Mouse (Mus musculus): ENCODE results near the gene Apc2.

The Apc2 gene

DNA sequence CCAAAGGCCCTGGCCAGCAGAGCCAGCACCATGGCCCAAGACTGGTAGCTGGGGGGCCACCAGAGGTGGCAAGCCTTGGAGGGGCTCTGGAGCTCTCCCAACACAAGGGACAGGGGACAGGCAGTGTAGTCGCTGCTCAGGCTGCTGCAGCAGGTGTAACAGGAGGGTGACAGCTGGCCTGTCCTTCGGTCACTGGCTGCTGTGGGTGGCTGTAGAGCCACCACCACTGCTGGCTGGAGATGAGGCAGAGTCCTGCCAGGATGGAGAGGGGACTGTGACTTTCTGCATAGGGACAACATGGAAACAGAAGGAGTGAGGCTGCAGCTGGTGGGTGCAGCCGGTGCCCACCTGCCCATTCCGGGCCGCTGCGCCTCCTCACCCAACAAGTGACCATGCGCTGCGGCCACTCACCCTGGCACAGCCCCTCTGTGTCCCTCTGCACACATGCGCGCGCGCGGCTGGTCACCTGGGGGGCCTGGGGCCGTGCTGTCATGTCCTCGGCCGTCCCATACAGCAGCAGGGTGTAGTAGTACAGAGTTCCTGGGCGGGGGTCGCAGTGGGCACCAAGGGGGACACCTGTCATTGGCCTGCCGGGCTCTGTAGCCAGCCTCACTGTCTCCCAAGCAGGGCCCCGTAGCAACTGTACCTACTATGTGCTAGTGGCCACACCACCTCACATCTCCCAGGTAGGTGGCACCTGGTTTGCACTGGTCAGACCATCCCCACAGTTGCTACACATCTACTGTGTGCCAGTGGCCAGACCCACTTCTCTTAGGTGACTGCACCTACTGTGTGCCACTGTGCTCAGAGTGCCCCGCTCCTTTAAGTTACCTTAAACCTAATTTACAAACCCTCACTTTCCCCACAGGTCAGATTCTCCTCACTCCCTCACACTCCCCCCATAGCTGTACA, 26.1 kb downstream of the Apc2 start:
- DNase-seq: peak; percentile 60

DNA sequence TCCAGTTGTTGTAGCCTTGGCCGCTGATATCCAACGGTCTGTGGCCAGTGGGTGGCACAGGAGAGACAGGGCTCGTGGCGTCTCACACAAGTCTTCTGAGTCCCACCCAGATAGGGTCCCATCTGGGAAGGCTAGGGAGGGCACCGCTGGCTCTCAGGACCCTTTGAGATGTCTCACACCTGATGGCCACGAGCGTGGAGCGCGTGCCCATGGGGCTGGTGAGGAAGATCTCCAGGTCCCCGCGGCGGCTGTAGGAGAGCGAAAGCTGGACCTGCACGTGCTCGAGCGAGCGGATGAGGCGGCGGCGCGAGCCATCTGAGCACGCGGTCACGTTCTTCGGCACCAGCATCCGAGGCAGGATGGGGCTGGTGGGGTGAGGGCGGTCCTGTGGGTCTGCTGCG, 27.0 kb downstream of the Apc2 start:
- DNase-seq: no peak

DNA sequence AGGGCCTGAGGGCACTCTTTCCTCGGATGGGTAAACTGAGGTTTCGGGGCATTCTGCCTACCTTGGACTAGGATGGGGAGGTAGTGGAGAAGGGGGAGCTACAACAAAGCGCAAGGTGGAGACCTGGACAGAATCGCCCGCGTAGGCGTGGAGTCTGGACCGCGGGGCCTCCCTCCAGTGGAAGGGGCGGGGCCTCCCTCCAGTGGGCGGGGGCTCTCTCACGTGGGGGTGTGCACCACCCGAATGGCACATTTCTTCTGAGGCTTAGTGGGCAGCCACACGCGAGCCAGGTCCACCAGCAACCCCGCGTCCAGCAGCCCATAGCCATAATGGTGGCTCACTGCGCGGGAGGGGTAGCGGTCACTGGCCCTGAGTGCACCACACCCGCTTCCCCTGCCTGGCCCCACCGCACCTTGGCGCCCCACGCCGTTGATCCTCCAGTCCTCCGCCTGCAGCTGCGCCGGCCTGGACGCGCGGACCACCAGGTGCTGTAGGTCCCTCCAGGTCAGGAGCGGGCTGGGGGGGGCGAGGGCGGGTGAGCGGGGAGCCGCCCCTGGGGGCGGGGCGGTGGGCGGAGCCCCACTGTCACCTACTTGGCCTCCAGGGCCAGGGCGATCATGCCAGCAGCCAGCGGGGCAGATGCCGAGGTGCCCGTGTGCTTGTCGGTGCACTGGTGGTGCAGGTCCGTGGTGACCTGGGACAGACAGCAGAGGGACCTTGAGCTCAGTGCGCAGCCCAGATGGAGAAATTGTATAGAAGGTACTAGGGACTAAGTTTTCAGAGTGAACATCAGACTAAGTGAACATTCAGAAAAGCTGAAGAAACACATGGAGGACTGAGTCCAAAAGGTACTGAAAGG, 27.7 kb downstream of the Apc2 start:
- DNase-seq: peak; percentile 80

DNA sequence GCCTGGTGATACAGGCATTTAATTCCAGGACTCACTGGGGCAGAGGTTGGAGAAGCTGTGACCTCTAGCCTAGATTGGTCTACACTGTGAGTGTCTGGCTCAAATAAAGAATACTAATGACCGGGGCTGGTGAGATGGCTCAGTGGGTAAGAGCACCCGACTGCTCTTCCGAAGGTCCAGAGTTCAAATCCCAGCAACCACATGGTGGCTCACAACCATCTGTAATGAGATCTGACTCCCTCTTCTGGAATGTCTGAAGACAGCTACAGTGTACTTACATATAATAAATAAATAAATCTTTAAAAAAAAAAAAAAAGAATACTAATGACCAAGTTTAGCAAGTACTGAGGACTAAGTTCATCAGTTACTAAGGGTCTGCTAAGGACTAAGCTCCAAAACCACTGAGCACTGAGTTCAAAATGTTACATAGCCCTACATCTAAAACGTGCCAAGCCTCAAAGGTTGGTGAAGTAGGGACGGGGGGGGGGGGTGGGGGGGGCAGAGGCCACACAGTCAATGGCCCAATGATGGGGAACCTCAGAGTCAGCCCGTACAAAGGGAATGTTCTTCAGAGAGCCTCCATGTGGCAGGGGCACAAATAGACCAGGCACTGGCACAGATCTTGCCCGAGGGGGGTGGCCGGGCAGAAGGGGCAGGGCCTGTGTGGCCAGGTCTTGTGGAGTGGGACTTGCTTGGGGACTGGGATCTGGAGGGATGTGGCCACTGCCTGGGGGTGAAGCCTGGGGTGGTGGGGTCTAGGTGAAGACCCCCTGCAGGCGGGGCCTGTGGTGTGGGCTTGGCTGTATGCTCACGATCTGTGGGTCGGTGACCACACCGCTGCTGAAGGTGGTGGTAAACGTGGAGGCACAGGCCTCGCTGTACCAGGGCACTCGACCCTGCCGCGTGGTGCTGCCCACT, 28.6 kb downstream of the Apc2 start:
- DNase-seq: no peak

DNA sequence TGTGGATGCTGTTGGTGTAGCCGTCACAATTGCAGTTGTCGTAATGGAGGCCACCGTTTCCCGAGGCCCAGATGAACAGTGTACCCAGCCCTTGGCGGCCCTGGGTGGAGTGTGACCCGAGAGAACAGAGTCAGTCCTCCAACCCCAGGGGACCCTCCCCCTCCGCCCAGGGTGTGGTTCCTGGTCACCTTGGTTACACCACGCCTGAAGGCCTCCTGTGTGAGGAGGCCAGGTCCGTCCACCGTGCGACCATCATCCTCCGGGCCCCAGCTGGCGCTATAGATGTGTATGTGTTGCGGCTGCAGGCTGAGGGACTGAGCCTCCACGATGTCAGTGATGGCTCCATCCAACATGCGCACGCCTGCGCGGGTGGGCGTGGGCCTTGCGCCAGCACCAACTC, 29.3 kb downstream of the Apc2 start:
- peak; percentile 71 for DNase-seq

DNA sequence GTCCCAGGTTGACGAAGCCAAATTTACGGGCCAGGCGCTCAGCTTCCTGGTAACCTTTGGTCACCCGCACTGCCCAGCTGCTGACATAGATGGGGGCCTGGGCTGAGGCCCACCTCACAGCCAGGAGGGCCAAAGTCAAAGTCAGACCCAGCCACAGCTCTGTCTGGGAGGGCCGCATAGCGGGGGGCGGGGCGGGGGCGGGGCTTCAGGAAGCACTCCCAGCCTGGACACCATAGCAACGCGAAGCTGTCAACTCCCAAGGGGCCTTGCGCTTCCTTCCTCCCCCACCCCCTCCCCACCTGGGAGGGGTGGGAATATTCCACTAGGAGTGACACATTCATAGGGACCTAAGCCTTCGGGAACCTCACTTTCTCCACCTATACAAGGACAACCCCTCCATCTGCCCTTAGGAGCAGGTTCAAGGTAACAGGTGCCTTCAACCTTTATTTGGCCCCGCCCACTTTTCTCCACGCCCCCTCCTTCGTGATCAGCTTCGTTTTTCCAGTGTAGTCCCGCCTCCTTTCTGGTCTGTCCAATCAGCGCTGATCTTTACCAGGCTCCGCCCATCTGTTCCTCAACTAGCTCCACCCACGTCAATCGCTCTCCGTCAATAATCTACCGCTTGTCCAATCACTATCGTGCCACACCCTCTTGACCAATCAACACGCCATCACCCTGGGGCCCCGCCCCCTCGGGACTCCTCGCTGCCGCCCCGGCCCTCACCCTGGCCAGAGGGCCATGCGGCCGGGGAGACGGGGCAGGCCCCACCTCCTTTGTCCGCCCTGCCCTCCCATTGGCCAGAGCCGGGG, 33.7 kb downstream of the Apc2 start, which contains the start of the genes Pcsk4 and Reep6:
Gene Pcsk4, minus strand, starts transcription at position 226 of the 809 bp plus-strand sequence.
Gene Reep6, plus strand, starts transcription at position 681 of the 809 bp plus-strand sequence.
- peak; percentile 98 for DNase-seq

DNA sequence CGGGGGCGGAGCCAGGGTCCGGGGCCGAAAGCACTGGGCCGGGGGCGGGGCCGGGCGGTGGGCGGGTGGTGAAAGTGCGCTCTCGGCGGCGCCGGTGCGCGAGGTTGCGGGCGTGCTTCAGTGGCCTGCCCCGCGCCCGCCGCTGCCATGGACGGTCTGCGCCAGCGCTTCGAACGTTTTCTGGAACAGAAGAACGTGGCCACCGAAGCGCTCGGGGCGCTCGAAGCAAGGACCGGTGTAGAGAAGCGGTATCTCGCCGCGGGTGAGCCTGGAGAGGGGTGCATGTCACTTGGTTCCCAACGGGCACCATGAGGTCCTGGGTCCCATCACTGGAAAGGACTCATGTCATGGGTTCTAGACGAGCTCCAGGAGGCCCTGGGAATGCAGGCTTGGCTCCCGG, 34.3 kb downstream of the Apc2 start:
- DNase-seq: peak; percentile 64

DNA sequence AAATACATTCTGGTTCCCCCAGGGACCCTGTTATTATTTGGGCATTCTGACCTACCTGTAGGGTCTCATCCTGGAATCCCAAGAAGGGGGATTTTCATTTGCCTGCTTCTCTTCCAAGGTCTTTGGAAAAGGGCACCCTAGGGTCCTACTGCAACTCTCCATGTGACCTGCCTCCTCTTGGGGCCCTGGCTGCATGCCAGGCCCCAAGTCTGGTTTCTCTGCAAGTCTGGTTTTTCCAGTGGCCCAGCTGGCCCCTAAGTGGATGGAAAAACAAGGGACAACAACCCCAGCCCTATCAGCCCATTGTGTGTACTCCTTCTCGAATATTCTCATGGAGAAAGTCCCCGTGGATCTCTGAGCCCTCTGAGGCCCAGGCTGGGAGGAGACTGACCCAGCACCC, 35.1 kb downstream of the Apc2 start:
- DNase-seq: no peak

DNA sequence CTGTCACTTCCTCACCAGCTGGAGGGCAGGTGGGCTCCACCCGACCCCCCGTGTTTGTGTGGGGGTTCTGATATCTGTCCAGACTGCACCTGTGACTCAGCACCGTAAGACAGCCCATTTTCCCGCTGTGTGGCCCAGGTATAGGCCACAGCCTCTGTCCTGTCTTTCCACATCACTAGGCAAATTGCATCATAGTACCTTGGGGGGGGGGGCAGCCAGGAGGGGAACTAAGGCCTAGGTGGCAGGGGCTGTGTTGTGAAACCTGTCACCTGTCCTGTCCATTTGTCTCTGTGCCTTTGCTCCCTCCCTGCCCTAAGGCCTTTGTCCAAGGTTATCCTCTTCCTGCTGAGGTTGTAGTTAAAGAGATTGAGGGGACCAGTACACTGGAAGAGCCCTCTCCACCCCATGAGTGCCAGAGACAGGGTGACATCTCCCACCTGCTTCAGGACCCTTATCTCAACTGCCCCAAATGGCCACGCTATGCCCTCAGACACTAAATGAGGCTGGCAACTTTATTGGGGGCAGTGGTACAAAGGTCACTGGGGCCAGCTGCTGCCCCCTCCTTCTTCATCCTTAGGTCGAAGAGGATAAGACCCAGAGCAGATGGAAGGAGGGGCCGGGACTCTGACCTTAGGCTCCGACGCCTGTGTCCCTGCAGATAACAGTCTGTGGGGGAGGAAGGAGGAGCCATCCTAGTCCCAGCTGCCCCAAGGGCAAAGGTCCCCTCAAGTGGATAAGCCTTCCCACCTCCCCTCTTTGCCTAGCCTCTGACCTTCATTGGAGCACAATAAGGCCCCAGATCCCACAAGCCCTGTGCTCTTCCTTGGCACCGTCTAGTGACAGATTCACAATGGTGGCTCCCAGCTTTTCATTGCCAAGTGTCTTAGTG, 36.1 kb downstream of the Apc2 start:
- no peak for DNase-seq

DNA sequence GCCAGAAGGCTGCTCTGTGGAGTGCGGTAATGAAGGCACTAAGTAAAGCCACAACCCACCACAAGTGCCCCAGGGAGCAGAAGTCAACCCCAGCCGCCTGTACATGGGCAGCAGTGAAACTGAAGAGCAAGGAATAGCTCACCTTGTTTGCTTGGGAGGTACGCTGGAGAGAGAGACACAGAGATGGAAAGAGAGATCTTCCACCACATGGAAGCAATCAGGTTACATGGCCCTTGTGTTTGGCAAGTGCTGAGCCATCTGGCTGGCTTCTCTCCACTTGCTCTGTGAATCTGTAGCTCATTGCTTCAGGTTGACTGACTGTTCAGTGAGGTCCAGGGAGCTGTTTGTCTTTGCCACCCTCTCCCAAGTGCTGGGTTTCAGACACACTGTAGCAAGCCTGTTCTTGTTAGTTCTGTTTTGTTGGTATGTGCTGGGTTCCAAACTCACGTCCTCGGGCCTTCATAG, 36.8 kb downstream of the Apc2 start:
- peak; percentile 83 for DNase-seq

DNA sequence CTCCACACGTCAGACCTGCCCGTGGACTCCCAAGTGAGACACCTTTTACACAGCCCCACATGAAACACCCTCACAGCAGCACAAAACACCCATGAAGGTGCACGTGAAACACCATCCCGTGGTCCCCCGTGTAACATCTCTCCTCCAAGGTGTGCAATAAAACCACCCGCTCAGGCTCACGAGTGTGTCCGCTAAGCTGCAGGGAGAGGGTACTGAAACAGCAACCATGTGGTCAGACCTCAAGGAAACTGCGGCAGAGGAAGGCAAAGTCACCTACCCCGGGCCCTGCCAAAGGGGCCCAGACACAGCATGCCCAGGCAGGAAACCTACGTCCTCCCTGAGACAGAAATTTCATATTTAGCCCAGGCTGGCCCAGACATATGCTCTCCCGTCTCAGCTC, 40.5 kb downstream of the Apc2 start:
- DNase-seq: no peak

DNA sequence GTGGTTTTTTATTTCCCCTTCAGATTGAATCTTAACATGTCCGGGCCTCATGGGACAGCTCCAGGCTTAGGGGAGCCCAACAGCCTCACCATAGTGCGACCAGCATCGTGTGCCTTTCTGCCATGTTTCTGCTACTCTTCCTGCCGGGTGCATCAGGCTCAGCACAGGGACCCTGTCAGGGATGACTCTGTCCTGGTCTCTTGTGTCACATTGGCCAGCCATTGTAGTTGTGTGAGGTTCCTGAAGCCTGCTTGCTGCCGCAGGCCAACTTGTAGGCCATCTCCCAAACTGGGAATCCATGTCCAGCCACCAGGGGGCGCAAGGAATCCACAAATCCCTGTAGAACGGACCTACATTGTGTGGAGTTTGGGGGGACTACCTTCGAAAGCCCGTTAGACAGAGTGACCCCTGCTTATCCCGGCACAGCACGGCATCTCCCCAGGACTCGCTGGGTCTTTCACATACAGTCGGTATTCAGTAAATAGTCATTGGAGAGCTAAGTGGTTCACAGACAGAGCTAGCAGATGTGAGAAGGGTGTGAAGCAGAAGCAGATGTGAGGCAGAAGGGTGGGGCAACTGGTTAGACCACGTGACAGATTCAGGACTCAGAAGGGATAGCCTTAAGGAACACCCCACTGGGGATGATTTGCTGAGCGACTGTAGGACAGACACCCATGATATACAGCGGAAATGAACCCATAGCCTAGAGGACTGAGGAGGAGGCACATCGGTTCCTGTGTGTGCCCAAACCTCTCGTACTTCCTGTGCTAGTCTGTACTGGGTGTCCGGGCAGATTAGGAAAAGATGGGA, 44.4 kb downstream of the Apc2 start:
- peak; percentile 90 for DNase-seq

DNA sequence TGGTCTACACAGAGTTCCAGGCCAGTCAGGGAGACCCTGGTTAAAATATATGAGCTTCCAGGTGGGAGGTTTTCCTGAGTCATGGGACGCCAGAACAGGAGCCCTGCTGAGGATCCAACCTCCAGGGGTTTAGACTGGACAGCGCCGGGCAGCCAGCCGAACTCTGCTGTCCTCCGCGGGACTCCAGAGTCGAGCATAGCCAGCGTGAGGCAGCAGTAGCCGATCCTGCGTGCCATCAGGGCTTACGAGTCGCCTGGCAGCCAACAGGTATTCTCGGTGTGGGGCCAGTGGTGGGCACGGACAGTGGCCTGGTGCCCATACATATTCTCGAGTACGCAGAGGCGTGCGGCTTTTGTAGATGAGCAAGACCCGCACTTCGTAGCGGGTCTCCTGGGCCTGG, 45.2 kb downstream of the Apc2 start:
- DNase-seq: no peak

DNA sequence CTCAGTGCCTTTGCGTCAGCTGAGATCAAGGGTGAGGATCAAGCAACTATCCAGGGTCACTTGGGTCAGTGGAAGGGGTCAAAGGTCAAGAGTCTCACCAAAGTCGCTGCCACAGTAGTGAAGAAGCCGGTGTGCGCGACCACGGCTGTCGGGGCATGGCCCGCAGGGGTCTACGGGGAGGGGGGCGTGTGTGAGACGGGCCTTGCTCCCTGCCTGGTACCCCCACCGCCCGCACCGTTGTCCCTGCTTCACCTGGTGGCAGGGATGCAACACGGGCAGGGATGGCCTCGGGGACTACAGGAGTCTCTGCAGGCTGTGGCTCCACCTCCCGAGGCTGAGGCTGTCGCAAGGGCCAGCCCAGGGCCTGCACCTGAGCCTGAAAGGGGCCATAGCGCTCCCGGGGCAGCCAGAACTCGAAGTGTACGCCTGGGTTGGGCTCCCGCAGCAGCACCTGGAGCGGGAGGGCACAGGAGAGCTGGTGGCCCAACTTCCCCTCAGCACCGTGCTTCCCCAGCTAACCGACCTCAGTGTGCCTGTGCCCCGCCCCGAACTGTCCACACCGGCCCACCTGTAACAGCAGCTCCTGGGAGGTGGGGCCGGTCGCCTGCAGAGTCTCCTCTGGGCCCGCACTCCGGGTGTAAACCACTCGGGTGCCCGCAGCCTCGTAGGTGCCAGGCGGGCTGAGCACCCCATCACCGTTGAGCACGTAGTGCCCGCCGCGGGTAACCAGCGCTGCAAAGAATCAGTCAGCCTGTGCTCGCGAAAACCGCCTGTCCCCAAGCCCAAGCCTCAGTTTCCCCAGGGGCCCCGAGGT, 45.9 kb downstream of the Apc2 start:
- no peak for DNase-seq

DNA sequence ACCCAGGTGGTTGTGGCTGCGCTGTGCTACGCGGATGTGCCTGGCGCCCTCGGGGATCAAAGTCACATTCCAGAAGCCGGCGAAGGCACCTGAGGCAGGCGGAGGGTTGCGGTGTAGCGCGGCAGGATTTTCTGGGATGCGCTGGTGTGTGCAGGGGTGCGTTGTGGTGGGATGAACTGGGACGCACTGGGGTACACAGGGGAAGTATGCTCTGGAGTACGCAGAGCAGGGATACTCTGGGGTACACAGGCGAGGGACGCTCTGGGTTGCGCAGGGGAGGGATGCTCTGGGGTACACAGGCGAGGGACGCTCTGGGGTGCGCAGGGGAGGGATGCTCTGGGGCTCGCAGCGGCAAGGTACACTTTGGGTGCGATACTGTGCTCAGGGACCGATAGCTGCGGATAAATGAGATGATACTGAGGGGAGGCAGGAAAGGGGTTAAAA, 46.5 kb downstream of the Apc2 start:
- no peak for DNase-seq

DNA sequence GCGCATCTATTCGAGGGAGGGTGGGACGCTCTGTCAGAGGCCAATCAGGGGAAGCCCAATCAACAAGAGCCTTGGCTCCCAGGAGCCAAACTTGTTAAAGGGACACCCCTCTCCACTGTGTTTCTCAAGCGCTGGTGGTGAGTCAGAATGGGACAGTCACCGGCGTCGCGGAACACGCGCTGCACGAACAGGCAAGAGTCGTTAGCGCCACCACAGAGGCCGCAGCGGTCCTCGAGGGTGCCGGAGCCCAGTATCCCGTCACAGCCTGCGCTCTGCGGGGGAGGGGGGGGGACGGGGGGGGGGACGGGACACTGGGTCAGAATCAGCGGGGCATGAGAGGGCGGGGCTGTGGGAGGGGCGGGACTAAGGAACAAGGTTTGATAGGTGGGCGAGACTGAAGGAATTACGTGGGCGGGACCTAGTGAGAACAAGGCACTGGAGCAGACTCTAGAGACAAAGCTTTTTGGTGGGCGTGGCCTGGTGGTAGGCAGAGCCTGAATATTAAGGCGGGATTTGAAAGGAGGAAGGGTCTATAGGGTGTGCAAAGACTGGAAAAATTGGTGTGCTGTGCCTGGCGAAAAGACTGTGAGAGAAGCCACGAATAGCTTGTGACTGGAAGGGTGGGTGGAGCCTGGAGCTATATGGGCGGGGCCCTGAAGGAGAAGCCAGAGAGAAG, 47.1 kb downstream of the Apc2 start:
- DNase-seq: peak; percentile 45

DNA sequence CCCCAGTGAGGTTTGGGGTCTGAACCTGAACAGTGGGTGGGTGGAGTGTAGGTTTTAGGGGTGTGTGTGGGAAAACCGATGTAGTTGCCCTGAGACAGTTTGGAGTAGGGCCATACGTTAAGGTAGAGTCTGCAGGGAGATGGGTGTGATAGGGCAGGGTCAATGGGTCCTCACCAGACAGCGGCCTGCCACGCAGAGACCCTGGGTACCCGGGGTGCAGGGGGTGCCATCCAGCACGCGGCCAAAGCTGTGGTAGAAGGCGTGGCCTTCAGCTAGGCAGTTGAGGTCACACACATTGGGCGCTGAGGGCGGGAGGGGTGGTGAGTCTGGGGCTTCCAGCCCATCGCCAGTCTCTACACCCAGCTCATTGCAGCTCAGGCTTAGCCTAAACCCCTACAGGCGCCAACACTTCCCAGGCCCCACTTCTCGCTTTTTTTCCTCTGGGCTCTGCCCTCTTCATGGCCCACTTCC, 47.7 kb downstream of the Apc2 start:
- no peak for DNase-seq

DNA sequence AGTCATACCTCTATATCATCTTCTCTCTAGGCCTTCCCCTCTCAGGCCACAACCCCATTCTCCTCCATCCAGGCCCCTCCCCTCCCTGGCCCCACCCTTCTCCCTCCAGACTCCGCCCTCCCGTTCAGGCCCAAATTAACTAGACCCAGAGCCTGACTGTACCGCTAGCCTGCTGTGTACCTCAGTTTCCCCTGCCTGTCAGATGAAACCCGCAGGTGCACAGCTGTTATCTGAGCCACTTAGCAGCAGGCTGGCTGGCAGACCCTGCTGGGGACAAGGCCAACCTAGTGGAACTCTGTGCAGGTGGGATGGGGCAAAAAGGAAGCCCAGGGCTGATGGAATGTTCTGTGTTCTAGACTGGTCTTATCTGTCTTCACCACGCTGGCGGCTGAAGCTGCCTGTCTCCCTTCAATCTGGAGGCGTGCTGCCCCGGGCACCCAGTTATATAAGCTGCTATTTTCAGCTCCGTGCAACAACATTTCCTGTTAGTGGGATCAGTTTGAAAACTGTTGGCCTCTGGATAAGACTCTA, 48.4 kb downstream of the Apc2 start:
- DNase-seq: no peak

All from cerebellum, adult 9-10 months (tissue).